Mouse (Mus musculus): ENCODE results near the gene F2rl3.

GRCm38 (mm10) chr8:72722769-72723650 is 38.7 kb upstream of the F2rl3 start, which contains the start of gene Sin3b:
- no peak for TF ChIP-seq CTCF (conservative IDR thresholded peaks at IDR 0.05; ENCODE audit: low read length)
- TF ChIP-seq POU5F1 (IDR thresholded peaks at IDR 0.05; ENCODE audit: borderline replicate concordance, low read length), result no peak
- TF ChIP-seq NANOG (IDR thresholded peaks at IDR 0.05; ENCODE audit: borderline replicate concordance, low read length), result no peak
